Mouse (Mus musculus) embryonic stem cell, embryonic (primary cell): ENCODE measurements at regions not wholly inside any gene's neighbourhood (a gene's known extent, or its start where the extent isn't known, plus 50 kb on each side); places are given as distances from the start of the nearest gene placed in this dataset.
"Not testable (repeated sequence)": the region's sequence is repeated elsewhere in the genome, so short reads cannot be mapped to it uniquely, and the experiment has no call there.

Source experiments
- CTCF ChIA-PET, 4 experiments: fragments of 300-600 bp in 2 of 4; fragments of 350-600 bp in 2 of 4; sonication (Branson Sonifier 250); formaldehyde crosslinking; loops; one replicate each; lab custom pipeline; 2022; ENCODE audit warnings: inconsistent platforms in 2 of 4; lab: Charles Lee
- POLR2A ChIA-PET, 4 experiments: fragments of 300-600 bp in 2 of 4; fragments of 350-600 bp in 2 of 4; sonication (Branson Sonifier 250); formaldehyde crosslinking; loops; one replicate each; lab custom pipeline; 2022; ENCODE audit warnings: antibody characterized with exemption in 4 of 4, inconsistent platforms in 1 of 4; lab: Charles Lee

- CTCF ChIA-PET = interaction anchor here in 1 of 4 experiments (0.6 kb wide), 1 partner anchor 1282 kb away, joined by 4 read pairs; no protein-coding TSS in a partner anchor
- POLR2A ChIA-PET = no interaction called here
Measured at GRCm38 (mm10) chr6:89153027-89153662, 209.3 kb downstream of the Plxna1 start.

- CTCF ChIA-PET = no interaction called here
- POLR2A ChIA-PET = interaction anchor here in 1 of 4 experiments (0.9 kb wide), 1 partner anchor 200 kb away, joined by 3 read pairs; no protein-coding TSS in a partner anchor
Measured at GRCm38 (mm10) chr6:89157501-89157900, 204.9 kb downstream of the Plxna1 start.

GRCm38 (mm10) chr6:89160051-89160450 is 202.4 kb downstream of the Plxna1 start:
- ChIA-PET POLR2A (interaction anchor here in 1 of 4 experiments (0.6 to 0.9 kb wide), 2 partner anchors 13 to 185 kb away, joined by 3 read pairs; no protein-coding TSS in a partner anchor), CTCF (no interaction called here)

- CTCF ChIA-PET = no interaction called here
- POLR2A ChIA-PET = interaction anchor here in 1 of 4 experiments (1.0 kb wide), 1 partner anchor 23 kb away, joined by 3 read pairs; no protein-coding TSS in a partner anchor
Measured at GRCm38 (mm10) chr6:89161746-89162145, 200.7 kb downstream of the Plxna1 start.

GRCm38 (mm10) chr6:89169520-89169919 is 192.9 kb downstream of the Plxna1 start:
- CTCF ChIA-PET = interaction anchor here in 1 of 4 experiments (0.5 kb wide), 1 partner anchor 422 kb away, joined by 4 read pairs; no protein-coding TSS in a partner anchor

GRCm38 (mm10) chr6:89184920-89185319 is 177.5 kb downstream of the Plxna1 start:
- CTCF ChIA-PET, POLR2A ChIA-PET: not testable (repeated sequence)

More at GRCm38 (mm10) chr6:89169520-89169919, 192.9 kb downstream of the Plxna1 start:
- POLR2A ChIA-PET = no interaction called here

- POLR2A ChIA-PET, CTCF ChIA-PET: not testable (repeated sequence)
Measured at GRCm38 (mm10) chr6:89200514-89201284, 161.7 kb downstream of the Plxna1 start.

- ChIA-PET CTCF (no interaction called here), POLR2A (no interaction called here)
Measured at GRCm38 (mm10) chr6:89215021-89215420, 147.4 kb downstream of the Plxna1 start.

- CTCF ChIA-PET = no interaction called here
- POLR2A ChIA-PET = no interaction called here
Measured at GRCm38 (mm10) chr6:89235416-89236075, 126.9 kb downstream of the Plxna1 start.

GRCm38 (mm10) chr6:89236226-89236625 is 126.2 kb downstream of the Plxna1 start:
- ChIA-PET POLR2A (no interaction called here), CTCF (no interaction called here)

GRCm38 (mm10) chr6:89236892-89237646 is 125.4 kb downstream of the Plxna1 start:
- ChIA-PET POLR2A (no interaction called here), CTCF (no interaction called here)

- CTCF ChIA-PET = no interaction called here
- POLR2A ChIA-PET = interaction anchor here in 1 of 4 experiments (0.6 kb wide), 2 partner anchors 9 to 304 kb away, joined by 3 read pairs; no protein-coding TSS in a partner anchor
Measured at GRCm38 (mm10) chr6:89238871-89239270, 123.5 kb downstream of the Plxna1 start.

GRCm38 (mm10) chr6:89239511-89239910 is 122.9 kb downstream of the Plxna1 start:
- POLR2A ChIA-PET = no interaction called here

GRCm38 (mm10) chr6:89240168-89240705 is 122.2 kb downstream of the Plxna1 start:
- ChIA-PET CTCF (no interaction called here), POLR2A (no interaction called here)

More at GRCm38 (mm10) chr6:89239511-89239910, 122.9 kb downstream of the Plxna1 start:
- CTCF ChIA-PET = no interaction called here

- CTCF ChIA-PET = interaction anchor here in 2 of 4 experiments (0.5 to 0.6 kb wide), 3 partner anchors 13 to 600 kb away, joined by 3 to 5 read pairs (median 3); no protein-coding TSS in a partner anchor
- POLR2A ChIA-PET = interaction anchor here in 3 of 4 experiments (0.6 to 1.2 kb wide), 4 partner anchors 94 to 1430 kb away, joined by 3 to 5 read pairs (median 3); no protein-coding TSS in a partner anchor
Measured at GRCm38 (mm10) chr6:89242371-89243288, 119.8 kb downstream of the Plxna1 start.

- CTCF ChIA-PET = no interaction called here
- POLR2A ChIA-PET = no interaction called here
Measured at GRCm38 (mm10) chr6:89245506-89245905, 116.9 kb downstream of the Plxna1 start.

- ChIA-PET POLR2A (no interaction called here), CTCF (no interaction called here)
Measured at GRCm38 (mm10) chr6:89246261-89246660, 116.2 kb downstream of the Plxna1 start.
